Mouse (Mus musculus) brain, embryonic 14.5 days (tissue): ENCODE measurements around the gene 1700028P14Rik.

Experiments used
- CTCF ChIP-seq: fragments of 200-500 bp; IDR thresholded peaks from 2 replicates; pipeline ENCODE4 v1.5.1; 2012; ENCODE audit warnings: inconsistent platforms, mild to moderate bottlenecking, moderate library complexity, borderline replicate concordance; ENCODE audit not compliant: insufficient read depth, insufficient read length; ENCODE audit errors: extremely low read depth
- POLR2A ChIP-seq: fragments of 200-500 bp; IDR thresholded peaks from 2 replicates; pipeline ENCODE4 v1.6.1; 2012; ENCODE audit warnings: mild to moderate bottlenecking, inconsistent platforms, borderline replicate concordance; ENCODE audit not compliant: poor library complexity, insufficient read depth, insufficient read length, severe bottlenecking; ENCODE audit errors: extremely low read depth

- TF ChIP-seq CTCF (no peak), POLR2A (no peak)
These were observed 20.4 kb upstream of the 1700028P14Rik start for GRCm38 (mm10) chr19:23673021-23673420.
